Comparison of ENCODE assay signal across 26 mouse cellular contexts in genomic region chr1:175333041-175333854, GRCm38 (mm10).
A peak's percentile ranks its signal among the peaks of the same experiment; 100 is the strongest.
DNase-seq lines count a peak whose midpoint lies in the region; ATAC-seq lines count a peak whose summit lies in the region.
"Had no signal": no experiment of that assay in that cellular context is flagged by ENCODE, and none has a peak within 500 bp of the region (broad histone marks: within the 10 kb centered on the region; RNA-seq: fewer than 3 reads in every experiment).

No protein-coding gene starts in this region.

- 41% methylated on average over 9 of the region's 9 CpGs for WGBS in intestine, embryonic 14.5 days
- WGBS in intestine, embryonic 15.5 days: 56% methylated on average over 9 of the region's 9 CpGs

- peak; percentile 52 for DNase-seq in intestine, embryonic 14.5 days (ENCODE audit: low spot score)
- DNase-seq in brain, adult 2 months (ENCODE audit: low read depth, low spot score): peak; percentile 63
- peak; percentile 31 for DNase-seq in cerebellum, adult 11-12 months
- peak; percentile 64 to 65 for DNase-seq in cerebellum, postnatal 10 days
- no peak for DNase-seq in embryo, embryonic 10.5 days (ENCODE audit: low spot score)
- DNase-seq in testis, postnatal 14 days (ENCODE audit: low spot score): no peak
- DNase-seq: adrenal gland, adult 2 months; B cell, adult 2 months; gastrocnemius, adult 2 months; heart, postnatal 10 days; kidney, adult 2 months; kidney, postnatal 14 days; liver, postnatal 0 days; lung, postnatal 14 days; right cerebral cortex, postnatal 14 days; thymus, postnatal 36 days had no signal

- no peaks in the 10 kb centered on the region for H3K9me3 ChIP-seq in intestine, embryonic 14.5 days (ENCODE audit: control insufficient read depth, low read length)
- no peaks in the 10 kb centered on the region for H3K9me3 ChIP-seq in intestine, embryonic 15.5 days
- H3K9me3 ChIP-seq: embryonic facial prominence, embryonic 12.5 days; heart, embryonic 10.5 days; limb, embryonic 12.5 days had no signal

- no peaks in the 10 kb centered on the region for H3K4me1 ChIP-seq in intestine, embryonic 14.5 days (replicated peaks; ENCODE audit: control insufficient read depth, insufficient read depth, low read length)
- H3K4me1 ChIP-seq in intestine, embryonic 15.5 days (replicated peaks): no peaks in the 10 kb centered on the region
- H3K4me1 ChIP-seq: embryonic facial prominence, embryonic 12.5 days; limb, embryonic 12.5 days had no signal

- no peak overlapping the region for H3K9ac ChIP-seq in intestine, embryonic 14.5 days (ENCODE audit: low read length)
- no peak overlapping the region for H3K9ac ChIP-seq in intestine, embryonic 15.5 days
- H3K9ac ChIP-seq: embryonic facial prominence, embryonic 12.5 days; limb, embryonic 12.5 days; liver, postnatal 0 days had no signal

- no peaks in the 10 kb centered on the region for H3K36me3 ChIP-seq in intestine, embryonic 14.5 days (ENCODE audit: control insufficient read depth, insufficient read depth, low read length)
- H3K36me3 ChIP-seq in intestine, embryonic 15.5 days: no peaks in the 10 kb centered on the region
- H3K36me3 ChIP-seq: embryonic facial prominence, embryonic 12.5 days; G1E; heart, embryonic 10.5 days; limb, embryonic 12.5 days had no signal

- no peak overlapping the region for H3K4me3 ChIP-seq in intestine, embryonic 14.5 days (ENCODE audit: low read depth, low read length)
- H3K4me3 ChIP-seq in intestine, embryonic 15.5 days (replicated peaks): no peak overlapping the region
- H3K4me3 ChIP-seq: embryonic facial prominence, embryonic 12.5 days; gastrocnemius, adult 2 months; heart, embryonic 10.5 days; limb, embryonic 12.5 days had no signal

- no peak overlapping the region for H3K4me2 ChIP-seq in intestine, embryonic 14.5 days (ENCODE audit: low read length)
- no peak overlapping the region for H3K4me2 ChIP-seq in intestine, embryonic 15.5 days (replicated peaks)
- H3K4me2 ChIP-seq: embryonic facial prominence, embryonic 12.5 days; limb, embryonic 12.5 days; liver, embryonic 11.5 days; midbrain, embryonic 11.5 days had no signal

- ATAC-seq in intestine, embryonic 14.5 days (replicated peaks; ENCODE audit: low FRiP score, low TSS enrichment, low read depth): peak; percentile 58; the same call in 1 of the 2 replicates
- no peak; the same call in 1 of the 2 replicates for ATAC-seq in intestine, embryonic 15.5 days
- ATAC-seq: hindbrain, postnatal 0 days; liver, postnatal 0 days; Patski had no signal

- no peak overlapping the region for H3K27ac ChIP-seq in intestine, embryonic 14.5 days (ENCODE audit: low read depth)
- no peak overlapping the region for H3K27ac ChIP-seq in intestine, embryonic 15.5 days
- H3K27ac ChIP-seq: embryonic facial prominence, embryonic 12.5 days; gastrocnemius, adult 2 months; heart, embryonic 10.5 days; hindbrain, postnatal 0 days; limb, embryonic 12.5 days had no signal

- H3K27me3 ChIP-seq in intestine, embryonic 14.5 days (replicated peaks; ENCODE audit: control insufficient read depth, insufficient read depth, low read length): no peaks in the 10 kb centered on the region
- H3K27me3 ChIP-seq in intestine, embryonic 15.5 days (replicated peaks): no peaks in the 10 kb centered on the region
- H3K27me3 ChIP-seq: CH12.LX; embryonic facial prominence, embryonic 12.5 days; limb, embryonic 12.5 days; Patski had no signal

Comparison
In these comparisons a context has a peak if more than half of its experiments do, and no peak if none do; other contexts are left out.
1. DNase-seq: peak in intestine, embryonic 14.5 days (single experiment), brain, adult 2 months (single experiment), cerebellum, adult 11-12 months (single experiment) and cerebellum, postnatal 10 days (2 of 2); none in embryo, embryonic 10.5 days (single experiment) and testis, postnatal 14 days (single experiment).